Mouse (Mus musculus) macrophage (primary cell): ENCODE measurements around the gene Abcg4. TPM values are rescaled to one million over a fixed set of nuclear protein-coding genes. Genes with fewer than 3 reads are reported as not detected.
"Not testable (repeated sequence)": the region's sequence is repeated elsewhere in the genome, so short reads cannot be mapped to it uniquely, and the experiment has no call there.

Source experiments
- H3K27ac ChIP-seq: fragments of 350-480 bp; formaldehyde crosslinking; 2 replicates; pipeline ENCODE4 v1.9.0; 2021
- H3K36me3 ChIP-seq: fragments of 350-480 bp; formaldehyde crosslinking; 2 replicates; pipeline ENCODE4 v1.9.0; 2021; ENCODE audit errors: inconsistent target
- H3K4me3 ChIP-seq: fragments of 350-480 bp; formaldehyde crosslinking; 2 replicates; pipeline ENCODE4 v1.9.0; 2021; ENCODE audit errors: inconsistent target
- H3K79me2 ChIP-seq: fragments of 350-480 bp; formaldehyde crosslinking; 2 replicates; pipeline ENCODE4 v1.9.0; 2021; ENCODE audit errors: inconsistent target
- WGBS: methylation state at CpG from one replicate; pipeline ENCODE4 v1.1.7; 2026; ENCODE audit warnings: inconsistent platforms; ENCODE audit not compliant: missing documents; 5-methylcytosine and 5-hydroxymethylcytosine counted together
- polyA plus RNA-seq: library from polyadenylated mRNA; stranded (reverse); fragments of 250-400 nt; gene quantifications from 3 replicates; pipeline ENCODE4 v1.2.4, GENCODE M21; 2018; ENCODE audit warnings: inconsistent platforms

The Abcg4 gene
- polyA plus RNA-seq, 1 experiment from 2014 or later: not detected

GRCm38 (mm10) chr9:44325768-44326370 is 37.5 kb upstream of the Abcg4 start, which contains the start of gene Dpagt1:
Gene Dpagt1, plus strand, starts transcription at chr9:44326019.
- peak within 1 kb of the TSS; percentile 80 for H3K27ac ChIP-seq
- H3K79me2 ChIP-seq: peaks cover 21% of the 10 kb centered on the region
- H3K4me3 ChIP-seq: peak within 1 kb of the TSS; percentile 76
- 0 out of 2 replicates have a peak, but pooled peaks cover 4% of the 10 kb centered on the region for H3K36me3 ChIP-seq
- WGBS: 2% methylated on average over 12 of the region's 12 CpGs

GRCm38 (mm10) chr9:44325032-44325767 is 36.8 kb upstream of the Abcg4 start:
- 62% methylated on average over 4 of the region's 8 CpGs for WGBS
- H3K27ac ChIP-seq, H3K4me3 ChIP-seq, H3K36me3 ChIP-seq: not testable (repeated sequence)
- H3K79me2 ChIP-seq: peaks cover 21% of the 10 kb centered on the region

GRCm38 (mm10) chr9:44324147-44324546 is 35.7 kb upstream of the Abcg4 start:
- Histone ChIP-seq H3K36me3 (no peaks in the 10 kb centered on the region), H3K27ac (no peak overlapping the region), H3K4me3 (no peak overlapping the region), H3K79me2 (peaks cover 24% of the 10 kb centered on the region)
- 85% methylated on average over 6 of the region's 6 CpGs for WGBS

DNA sequence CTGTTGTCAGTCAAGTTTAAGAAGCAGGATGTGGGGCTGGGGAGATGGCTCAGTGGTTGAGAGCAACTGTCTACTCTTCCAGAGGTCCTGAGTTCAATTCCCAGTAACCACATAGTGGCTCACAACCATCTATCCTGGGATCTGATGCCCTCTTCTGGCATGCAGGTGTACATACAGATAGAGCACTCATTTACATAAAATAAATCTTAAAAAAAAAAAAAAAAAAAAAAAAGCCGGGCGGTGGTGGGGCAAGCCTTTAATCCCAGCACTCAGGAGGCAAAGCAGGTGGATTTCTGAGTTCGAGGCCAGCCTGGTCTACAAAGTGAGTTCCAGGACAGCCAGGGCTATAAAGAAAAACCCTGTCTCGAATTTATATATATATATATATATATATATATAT is 35.2 kb upstream of the Abcg4 start:
- H3K79me2 ChIP-seq: peaks cover 26% of the 10 kb centered on the region
- H3K36me3 ChIP-seq, H3K27ac ChIP-seq, H3K4me3 ChIP-seq: not testable (repeated sequence)
- no CpG with 5 or more reads among the region's 4 CpGs for WGBS

DNA sequence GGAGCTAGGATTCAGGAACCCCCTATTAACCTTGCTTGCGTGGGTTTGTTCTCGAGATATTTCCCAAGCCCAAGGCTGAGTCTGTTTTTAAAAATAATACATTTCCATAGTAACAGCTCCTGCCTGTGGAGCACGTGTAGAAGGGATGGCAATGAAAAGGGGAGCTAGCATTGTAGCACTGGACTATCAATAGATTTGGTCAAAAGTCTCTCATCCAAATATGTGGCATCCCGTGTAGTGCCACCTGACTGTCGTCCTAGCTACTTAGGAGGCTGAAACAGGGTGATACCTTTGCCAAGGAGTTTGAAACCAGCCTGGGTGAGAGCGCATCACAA is 32.4 kb upstream of the Abcg4 start:
- Histone ChIP-seq H3K79me2 (peaks cover 37% of the 10 kb centered on the region), H3K4me3 (peak overlapping the region; percentile 14; the same call in 1 of the 2 replicates), H3K27ac (peak overlapping the region; percentile 33; the same call in 1 of the 2 replicates), H3K36me3 (peaks cover 7% of the 10 kb centered on the region)
- WGBS: 18% methylated on average over 6 of the region's 6 CpGs

DNA sequence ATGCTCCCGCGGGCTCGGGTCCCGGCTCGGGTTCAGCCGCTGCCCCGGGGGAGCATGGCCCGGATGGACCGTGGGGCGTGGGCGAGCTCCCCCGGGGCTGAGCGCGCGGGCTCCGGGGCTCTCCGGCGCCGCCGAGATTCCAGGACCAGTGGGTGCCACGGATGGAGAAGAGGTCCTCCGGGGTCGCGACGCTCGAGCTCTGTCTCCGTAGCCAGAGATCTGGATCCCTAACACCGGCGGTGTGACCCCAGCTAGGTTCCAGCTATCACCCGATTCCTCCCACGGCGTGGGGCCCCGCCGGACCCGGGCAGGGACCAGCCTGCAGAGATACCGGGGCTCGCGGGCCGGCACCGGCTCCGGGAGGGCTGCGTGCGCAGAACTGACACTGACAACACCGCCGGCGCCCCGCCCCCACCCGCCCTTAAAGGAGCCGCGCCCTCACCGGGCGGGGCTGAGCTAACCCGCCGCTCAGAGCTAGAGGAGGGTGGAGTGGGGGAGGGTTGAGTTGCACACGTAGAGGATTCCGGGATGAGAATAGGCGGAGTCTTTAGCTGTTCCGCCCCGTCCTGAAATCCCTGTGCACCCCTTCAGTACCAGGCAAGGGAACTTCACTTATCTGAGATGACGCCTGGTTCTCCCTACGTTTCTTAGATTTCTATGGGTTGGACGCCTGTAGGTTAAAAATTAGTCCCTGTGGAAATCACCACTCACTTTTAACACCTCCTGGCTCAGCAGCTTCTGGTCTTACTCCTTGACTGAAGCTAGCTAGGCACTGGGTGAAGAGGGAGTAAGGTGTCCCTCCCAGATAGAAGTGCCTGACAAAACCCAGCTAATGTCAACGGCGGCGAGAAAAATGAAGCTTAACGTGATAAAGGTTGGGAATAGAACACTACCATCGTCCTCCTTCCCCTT is 31.7 kb upstream of the Abcg4 start, which contains the start of gene C2cd2l:
Gene C2cd2l (minus strand): TSS at position 399 of the 912 bp plus-strand sequence.
- Histone ChIP-seq H3K4me3 (peak within 1 kb of the TSS; percentile 71), H3K79me2 (peaks cover 37% of the 10 kb centered on the region), H3K36me3 (peaks cover 13% of the 10 kb centered on the region), H3K27ac (peak within 1 kb of the TSS; percentile 79)
- WGBS: under 1% methylated on average over 67 of the region's 67 CpGs

DNA sequence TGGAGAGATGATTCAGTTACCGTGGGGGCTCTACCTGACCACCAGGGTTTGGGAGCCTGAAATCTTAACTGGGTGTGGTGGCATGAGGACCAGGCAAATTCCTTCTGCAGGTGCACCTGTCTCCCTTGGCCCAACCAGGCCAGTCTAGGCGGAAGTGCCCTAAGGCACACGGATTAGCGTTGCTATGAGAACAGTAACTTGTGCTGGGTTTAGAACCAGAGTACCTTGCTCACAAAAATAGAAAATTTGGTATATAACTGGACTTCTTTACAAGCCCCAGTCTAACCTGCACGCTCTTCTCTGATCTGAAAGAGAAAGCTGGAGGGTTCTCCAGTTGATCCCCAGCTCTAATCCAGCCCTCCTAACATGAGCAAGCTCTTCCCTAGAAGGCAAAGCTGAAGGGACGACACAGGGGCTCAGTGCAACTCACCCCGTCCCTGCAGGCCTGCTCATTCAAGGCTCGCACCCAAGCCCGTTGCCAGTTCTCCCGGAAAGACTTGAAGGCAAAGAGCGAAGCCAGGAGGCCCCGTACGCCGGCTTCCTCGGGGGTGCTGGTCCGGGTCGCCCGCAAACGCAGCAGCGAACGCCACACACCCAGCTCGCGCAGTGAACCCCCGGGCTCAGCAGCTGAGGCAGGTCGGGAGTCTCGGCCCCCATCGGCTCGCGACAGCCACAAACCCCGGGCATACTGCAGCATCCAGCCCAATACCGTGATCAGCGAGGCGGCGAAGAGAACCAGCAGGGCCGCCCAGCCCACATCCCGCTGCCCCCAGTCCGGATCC is 30.9 kb upstream of the Abcg4 start:
- Histone ChIP-seq H3K27ac (peak overlapping the region; percentile 79), H3K4me3 (peak overlapping the region; percentile 71), H3K36me3 (peaks cover 22% of the 10 kb centered on the region), H3K79me2 (peaks cover 37% of the 10 kb centered on the region)
- WGBS: 4% methylated on average over 37 of the region's 37 CpGs

DNA sequence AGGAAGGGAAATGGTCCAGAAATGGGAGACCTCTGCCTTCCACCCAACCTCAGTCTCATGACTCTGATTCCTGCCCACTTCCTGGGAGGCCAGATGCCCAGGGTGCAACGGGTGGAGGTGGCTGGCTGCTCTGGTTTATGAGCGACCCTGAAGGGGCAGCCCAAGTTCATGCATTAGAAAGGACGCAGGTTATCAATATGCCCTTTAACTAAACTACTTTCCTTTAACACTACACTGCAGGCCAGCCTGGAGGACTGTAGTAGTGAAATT is 30.3 kb upstream of the Abcg4 start:
- WGBS: 22% methylated on average over 3 of the region's 3 CpGs
- peak overlapping the region; percentile 79 for H3K27ac ChIP-seq
- H3K36me3 ChIP-seq: peaks cover 27% of the 10 kb centered on the region

DNA sequence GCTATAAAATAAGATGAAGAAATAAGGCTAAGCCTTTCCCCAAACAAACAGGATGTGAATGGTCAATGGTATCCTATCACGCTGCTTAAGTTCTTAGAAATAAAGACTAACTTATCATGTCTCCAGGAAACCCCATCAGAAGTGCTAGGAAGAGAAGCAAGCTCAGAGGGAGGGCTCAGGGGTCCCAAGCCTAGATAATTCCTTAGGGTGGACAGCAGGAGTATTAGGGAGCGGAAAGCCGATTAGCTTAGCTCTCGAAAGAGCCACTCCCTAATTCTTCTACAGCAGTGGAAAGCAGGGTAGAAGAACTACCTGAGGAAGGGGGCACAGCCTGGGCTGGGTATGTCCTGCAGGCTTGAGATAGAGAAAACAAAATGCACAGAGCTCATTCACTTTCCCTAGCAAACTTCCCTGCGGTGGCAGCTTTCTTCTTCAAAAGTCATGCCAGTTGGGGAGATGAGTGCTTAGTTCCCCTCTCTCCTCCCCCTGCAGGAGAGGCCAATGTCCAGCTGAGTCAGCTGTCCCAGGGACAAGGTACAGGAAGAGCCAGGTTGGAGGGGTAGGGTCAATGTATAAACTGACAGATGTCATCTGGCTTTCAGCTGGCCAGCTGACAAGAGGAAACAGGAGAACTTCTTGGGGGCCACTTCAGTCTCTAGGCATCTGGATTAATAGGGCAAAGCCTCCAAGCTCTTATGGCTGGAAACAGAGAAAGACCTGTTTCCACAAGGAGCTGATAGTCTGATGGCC is 29.8 kb upstream of the Abcg4 start:
- H3K36me3 ChIP-seq: peaks cover 32% of the 10 kb centered on the region
- peaks cover 37% of the 10 kb centered on the region for H3K79me2 ChIP-seq
- H3K27ac ChIP-seq: peak overlapping the region; percentile 79
- WGBS: 78% methylated on average over 5 of the region's 5 CpGs
- peak overlapping the region; percentile 71 for H3K4me3 ChIP-seq

More for the DNA sequence above, 30.3 kb upstream of the Abcg4 start:
- Histone ChIP-seq H3K79me2 (peaks cover 37% of the 10 kb centered on the region), H3K4me3 (peak overlapping the region; percentile 71)

- H3K27ac ChIP-seq: peak overlapping the region; percentile 79
- H3K4me3 ChIP-seq: peak overlapping the region; percentile 71; the same call in 1 of the 2 replicates
- H3K36me3 ChIP-seq: peaks cover 40% of the 10 kb centered on the region
- 95% methylated on average over 4 of the region's 4 CpGs for WGBS
- H3K79me2 ChIP-seq: peaks cover 37% of the 10 kb centered on the region
These were observed 29.0 kb upstream of the Abcg4 start for GRCm38 (mm10) chr9:44317452-44317851.

- no peak overlapping the region for H3K4me3 ChIP-seq
- WGBS: 93% methylated on average over 18 of the region's 18 CpGs
- H3K27ac ChIP-seq: no peak overlapping the region
- H3K36me3 ChIP-seq: peaks cover 59% of the 10 kb centered on the region
- peaks cover 37% of the 10 kb centered on the region for H3K79me2 ChIP-seq
These were observed 26.5 kb upstream of the Abcg4 start for GRCm38 (mm10) chr9:44314910-44315309.

DNA sequence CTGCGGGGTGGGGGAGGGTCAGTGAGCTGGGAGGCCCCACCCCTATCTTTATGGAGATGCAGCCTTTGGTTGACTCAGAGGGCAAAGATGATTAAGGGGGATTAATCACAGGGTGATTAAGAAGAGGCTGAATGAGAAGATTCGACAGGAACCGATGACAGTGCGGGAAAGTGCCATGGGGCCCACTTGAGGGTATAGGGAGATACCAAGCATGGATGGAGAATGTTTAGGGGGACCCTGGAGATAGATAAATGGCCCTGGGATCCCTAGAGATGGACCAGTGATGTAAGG is 25.8 kb upstream of the Abcg4 start:
- WGBS: 93% methylated on average over 4 of the region's 4 CpGs

DNA sequence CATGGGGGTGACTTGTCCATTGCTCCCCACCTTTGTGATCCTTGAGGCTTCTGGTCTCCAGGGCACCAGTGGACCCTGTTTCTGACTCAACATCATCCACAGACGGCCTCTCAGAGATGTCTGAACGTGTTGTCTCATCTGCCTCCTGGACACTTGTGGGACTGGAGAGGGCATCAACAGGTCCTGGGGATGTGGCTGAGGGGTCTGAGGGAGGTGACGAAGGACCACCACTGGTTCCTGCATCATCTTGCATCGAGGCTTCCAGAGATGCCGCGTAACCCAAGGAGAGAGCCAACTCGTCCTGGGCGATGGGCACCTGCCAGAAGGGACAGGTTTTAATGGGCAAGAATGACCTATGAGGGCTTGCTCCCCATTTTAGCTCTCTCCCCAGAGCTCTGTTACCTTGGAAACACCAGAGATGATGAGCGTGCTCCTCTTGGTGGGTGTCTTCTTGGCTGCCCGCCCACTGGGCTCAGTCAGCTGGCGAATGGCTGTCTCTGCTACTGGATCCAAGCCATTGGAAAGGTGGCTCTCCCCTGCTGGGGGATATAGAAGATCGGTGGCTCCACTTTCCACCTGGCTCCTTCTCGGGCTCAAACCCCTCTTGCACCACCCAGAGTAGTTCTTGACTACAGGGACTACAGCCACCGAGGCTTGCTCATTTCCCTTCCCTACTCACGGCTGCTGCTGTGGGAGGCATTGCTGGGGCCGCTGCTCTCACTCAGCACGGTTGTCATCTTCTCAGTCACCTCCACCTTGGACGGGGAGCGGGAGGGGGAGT is 25.3 kb upstream of the Abcg4 start:
- peaks cover 29% of the 10 kb centered on the region for H3K79me2 ChIP-seq
- H3K27ac ChIP-seq: no peak overlapping the region
- WGBS: 96% methylated on average over 19 of the region's 19 CpGs
- peaks cover 59% of the 10 kb centered on the region for H3K36me3 ChIP-seq
- H3K4me3 ChIP-seq: no peak overlapping the region

More for the DNA sequence above, 25.8 kb upstream of the Abcg4 start:
- H3K36me3 ChIP-seq: peaks cover 59% of the 10 kb centered on the region
- no peak overlapping the region for H3K4me3 ChIP-seq
- H3K79me2 ChIP-seq: peaks cover 34% of the 10 kb centered on the region
- H3K27ac ChIP-seq: no peak overlapping the region
